Mouse (Mus musculus): ENCODE data around the gene Shisal1. TPM values are rescaled to one million over a fixed set of nuclear protein-coding genes. Genes with fewer than 3 reads are reported as not detected.

Gene Shisal1
- total and polyA plus RNA-seq, 3 experiments, result 0.05 TPM; not detected in 2

GRCm38 (mm10) chr15:84378734-84379133, 68.2 kb downstream of the Shisal1 start:
- Histone ChIP-seq H3K4me3 (ENCODE audit: low read depth, low read length) (no peak overlapping the region), H3K9me3 (replicated peaks) (peaks cover 84% of the 10 kb centered on the region), H3K27me3 (ENCODE audit: insufficient read depth, low read length) (no peaks in the 10 kb centered on the region), H3K4me1 (ENCODE audit: insufficient read depth, low read depth, low read length) (no peaks in the 10 kb centered on the region), H3K36me3 (replicated peaks) (no peaks in the 10 kb centered on the region)
- DNase-seq (ENCODE audit: low spot score) (no peak), ATAC-seq (ENCODE audit: extremely low read depth, insufficient number of reproducible peaks, low FRiP score, poor library complexity, severe bottlenecking) (no peak)
- TF ChIP-seq GATA1 (IDR thresholded peaks at IDR 0.05; ENCODE audit: borderline replicate concordance, low read length) (no peak), TAL1 (conservative IDR thresholded peaks at IDR 0.05; ENCODE audit: low read depth, low read length) (no peak), GATA2 (IDR thresholded peaks at IDR 0.05; ENCODE audit: borderline replicate concordance, low read depth, low read length) (no peak), POLR2AphosphoS5 (IDR thresholded peaks at IDR 0.05; ENCODE audit: insufficient replicate concordance, low read depth, low read length) (no peak), CTCF (IDR thresholded peaks at IDR 0.05; ENCODE audit: low read depth, low read length) (no peak)

- Histone ChIP-seq H3K36me3 (replicated peaks) (no peaks in the 10 kb centered on the region), H3K9me3 (replicated peaks) (peaks cover 48% of the 10 kb centered on the region), H3K27me3 (ENCODE audit: insufficient read depth, low read length) (no peaks in the 10 kb centered on the region), H3K4me1 (ENCODE audit: insufficient read depth, low read depth, low read length) (no peaks in the 10 kb centered on the region), H3K4me3 (ENCODE audit: low read depth, low read length) (no peak overlapping the region)
- ATAC-seq (ENCODE audit: extremely low read depth, insufficient number of reproducible peaks, low FRiP score, poor library complexity, severe bottlenecking) (no peak), DNase-seq (ENCODE audit: low spot score) (no peak)
- TF ChIP-seq CTCF (IDR thresholded peaks at IDR 0.05; ENCODE audit: low read depth, low read length), result no peak
- TF ChIP-seq TAL1 (conservative IDR thresholded peaks at IDR 0.05; ENCODE audit: low read depth, low read length), result no peak
- no peak for TF ChIP-seq POLR2AphosphoS5 (IDR thresholded peaks at IDR 0.05; ENCODE audit: insufficient replicate concordance, low read depth, low read length)
- no peak for TF ChIP-seq GATA1 (IDR thresholded peaks at IDR 0.05; ENCODE audit: borderline replicate concordance, low read length)
- no peak for TF ChIP-seq GATA2 (IDR thresholded peaks at IDR 0.05; ENCODE audit: borderline replicate concordance, low read depth, low read length)
Observed at GRCm38 (mm10) chr15:84372801-84373200, 74.1 kb downstream of the Shisal1 start.

- ATAC-seq (ENCODE audit: extremely low read depth, insufficient number of reproducible peaks, low FRiP score, poor library complexity, severe bottlenecking) (no peak), DNase-seq (ENCODE audit: low spot score) (no peak)
- H3K9me3 ChIP-seq (replicated peaks), result peaks cover 57% of the 10 kb centered on the region
- no peaks in the 10 kb centered on the region for H3K27me3 ChIP-seq (ENCODE audit: insufficient read depth, low read length)
- no peaks in the 10 kb centered on the region for H3K4me1 ChIP-seq (ENCODE audit: insufficient read depth, low read depth, low read length)
- no peaks in the 10 kb centered on the region for H3K36me3 ChIP-seq (replicated peaks)
- H3K4me3 ChIP-seq (ENCODE audit: low read depth, low read length), result no peak overlapping the region
- TF ChIP-seq GATA2 (IDR thresholded peaks at IDR 0.05; ENCODE audit: borderline replicate concordance, low read depth, low read length), result no peak
- TF ChIP-seq POLR2AphosphoS5 (IDR thresholded peaks at IDR 0.05; ENCODE audit: insufficient replicate concordance, low read depth, low read length), result no peak
- TF ChIP-seq GATA1 (IDR thresholded peaks at IDR 0.05; ENCODE audit: borderline replicate concordance, low read length), result no peak
- TF ChIP-seq TAL1 (conservative IDR thresholded peaks at IDR 0.05; ENCODE audit: low read depth, low read length), result no peak
- no peak for TF ChIP-seq CTCF (IDR thresholded peaks at IDR 0.05; ENCODE audit: low read depth, low read length)
Observed at GRCm38 (mm10) chr15:84367402-84367801, 79.5 kb downstream of the Shisal1 start.

- no peaks in the 10 kb centered on the region for H3K4me1 ChIP-seq (ENCODE audit: insufficient read depth, low read depth, low read length)
- ATAC-seq (ENCODE audit: extremely low read depth, insufficient number of reproducible peaks, low FRiP score, poor library complexity, severe bottlenecking) (no peak), DNase-seq (ENCODE audit: low spot score) (no peak)
- peaks cover 53% of the 10 kb centered on the region for H3K9me3 ChIP-seq (replicated peaks)
- H3K27me3 ChIP-seq (ENCODE audit: insufficient read depth, low read length), result no peaks in the 10 kb centered on the region
- no peaks in the 10 kb centered on the region for H3K36me3 ChIP-seq (replicated peaks)
- no peak overlapping the region for H3K4me3 ChIP-seq (ENCODE audit: low read depth, low read length)
- TF ChIP-seq POLR2AphosphoS5 (IDR thresholded peaks at IDR 0.05; ENCODE audit: insufficient replicate concordance, low read depth, low read length), result no peak
- no peak for TF ChIP-seq TAL1 (conservative IDR thresholded peaks at IDR 0.05; ENCODE audit: low read depth, low read length)
- TF ChIP-seq GATA2 (IDR thresholded peaks at IDR 0.05; ENCODE audit: borderline replicate concordance, low read depth, low read length), result no peak
- no peak for TF ChIP-seq CTCF (IDR thresholded peaks at IDR 0.05; ENCODE audit: low read depth, low read length)
- TF ChIP-seq GATA1 (IDR thresholded peaks at IDR 0.05; ENCODE audit: borderline replicate concordance, low read length), result no peak
Observed at GRCm38 (mm10) chr15:84366574-84366989, 80.3 kb downstream of the Shisal1 start.

- TF ChIP-seq GATA2 (IDR thresholded peaks at IDR 0.05; ENCODE audit: borderline replicate concordance, low read depth, low read length) (no peak), TAL1 (conservative IDR thresholded peaks at IDR 0.05; ENCODE audit: low read depth, low read length) (no peak), CTCF (IDR thresholded peaks at IDR 0.05; ENCODE audit: low read depth, low read length) (no peak), POLR2AphosphoS5 (IDR thresholded peaks at IDR 0.05; ENCODE audit: insufficient replicate concordance, low read depth, low read length) (no peak), GATA1 (IDR thresholded peaks at IDR 0.05; ENCODE audit: borderline replicate concordance, low read length) (no peak)
- H3K4me3 ChIP-seq (ENCODE audit: low read depth, low read length), result no peak overlapping the region
Observed at GRCm38 (mm10) chr15:84365675-84366381, 81.1 kb downstream of the Shisal1 start.

GRCm38 (mm10) chr15:84364746-84365145, 82.2 kb downstream of the Shisal1 start:
- H3K36me3 ChIP-seq (replicated peaks), result no peaks in the 10 kb centered on the region
- H3K4me1 ChIP-seq (ENCODE audit: insufficient read depth, low read depth, low read length), result no peaks in the 10 kb centered on the region
- H3K4me3 ChIP-seq (ENCODE audit: low read depth, low read length), result no peak overlapping the region
- no peak for DNase-seq (ENCODE audit: low spot score)
- no peaks in the 10 kb centered on the region for H3K27me3 ChIP-seq (ENCODE audit: insufficient read depth, low read length)
- no peak for ATAC-seq (ENCODE audit: extremely low read depth, insufficient number of reproducible peaks, low FRiP score, poor library complexity, severe bottlenecking)
- no peak for TF ChIP-seq POLR2AphosphoS5 (IDR thresholded peaks at IDR 0.05; ENCODE audit: insufficient replicate concordance, low read depth, low read length)
- no peak for TF ChIP-seq CTCF (IDR thresholded peaks at IDR 0.05; ENCODE audit: low read depth, low read length)
- TF ChIP-seq GATA2 (IDR thresholded peaks at IDR 0.05; ENCODE audit: borderline replicate concordance, low read depth, low read length), result no peak
- no peak for TF ChIP-seq GATA1 (IDR thresholded peaks at IDR 0.05; ENCODE audit: borderline replicate concordance, low read length)
- no peak for TF ChIP-seq TAL1 (conservative IDR thresholded peaks at IDR 0.05; ENCODE audit: low read depth, low read length)
- peaks cover 66% of the 10 kb centered on the region for H3K9me3 ChIP-seq (replicated peaks)

More at GRCm38 (mm10) chr15:84365675-84366381, 81.1 kb downstream of the Shisal1 start:
- Histone ChIP-seq H3K9me3 (replicated peaks) (peaks cover 59% of the 10 kb centered on the region), H3K27me3 (ENCODE audit: insufficient read depth, low read length) (no peaks in the 10 kb centered on the region), H3K4me1 (ENCODE audit: insufficient read depth, low read depth, low read length) (no peaks in the 10 kb centered on the region), H3K36me3 (replicated peaks) (no peaks in the 10 kb centered on the region)
- DNase-seq (ENCODE audit: low spot score) (no peak), ATAC-seq (ENCODE audit: extremely low read depth, insufficient number of reproducible peaks, low FRiP score, poor library complexity, severe bottlenecking) (no peak)
